Mouse (Mus musculus) liver, adult 2 months (tissue): ENCODE results near the gene Kmt5a. TPM values are rescaled to one million over a fixed set of nuclear protein-coding genes. Genes with fewer than 3 reads are reported as not detected.

ENCODE experiments used
- DNase-seq: peaks from one replicate; pipeline ENCODE4 v3.0.0-alpha.2; 2011; ENCODE audit warnings: low read depth, low spot score; ENCODE audit errors: extremely low read depth
- H3K27ac ChIP-seq: fragments of 200-500 bp; replicated peaks from 2 replicates; pipeline ENCODE4 v1.5.1; 2012; ENCODE audit warnings: low read depth, mild to moderate bottlenecking, control low read depth, inconsistent platforms, low read length; ENCODE audit not compliant: insufficient read depth
- H3K27me3 ChIP-seq: fragments of 200-500 bp; 2 replicates; pipeline ENCODE4 v1.6.1; 2012; ENCODE audit warnings: mild to moderate bottlenecking, moderate library complexity, low read length, inconsistent platforms; ENCODE audit not compliant: control insufficient read depth, insufficient read depth
- H3K36me3 ChIP-seq: fragments of 200-500 bp; 2 replicates; pipeline ENCODE4 v1.6.1; 2012; ENCODE audit warnings: low read length, inconsistent platforms; ENCODE audit not compliant: control insufficient read depth, insufficient read depth
- H3K4me1 ChIP-seq: fragments of 200-500 bp; 2 replicates; pipeline ENCODE4 v1.6.1; 2011; ENCODE audit warnings: low read length; ENCODE audit not compliant: control insufficient read depth, insufficient read depth
- H3K4me3 ChIP-seq: fragments of 200-500 bp; 2 replicates; pipeline ENCODE4 v1.5.1; 2011; ENCODE audit warnings: low read depth, mild to moderate bottlenecking, control low read depth, low read length, moderate library complexity; ENCODE audit not compliant: insufficient read depth
- H3K79me2 ChIP-seq: fragments of 200-500 bp; 2 replicates; pipeline ENCODE4 v1.6.1; 2012; ENCODE audit warnings: inconsistent platforms, mild to moderate bottlenecking, low read length, moderate library complexity; ENCODE audit not compliant: control insufficient read depth, insufficient read depth
- H3K9ac ChIP-seq: fragments of 200-500 bp; 2 replicates; pipeline ENCODE4 v1.6.1; 2012; ENCODE audit warnings: low read depth, mild to moderate bottlenecking, control low read depth, inconsistent platforms, low read length
- CTCF ChIP-seq: fragments of 200-500 bp; IDR thresholded peaks from 2 replicates; pipeline ENCODE4 v1.5.1; 2011; ENCODE audit warnings: low read depth, low read length, control low read depth
- POLR2A ChIP-seq: fragments of 200-500 bp; IDR thresholded peaks from 2 replicates; pipeline ENCODE4 v1.6.1; 2011; ENCODE audit warnings: low read length, control low read depth; ENCODE audit not compliant: insufficient read depth; ENCODE audit errors: extremely low read depth
- WGBS: fragments of 180-500 bp; shearing (Covaris S2); methylation state at CpG from one replicate; pipeline ENCODE4 v1.1.7; 2018; 5-methylcytosine and 5-hydroxymethylcytosine counted together
- polyA plus RNA-seq: library from polyadenylated mRNA; depleted of rRNA; stranded (reverse); fragments of >200 nt; gene quantifications from 2 replicates; pipeline ENCODE4 v1.2.3, GENCODE M21; 2012
- total RNA-seq: library from RNA; depleted of rRNA; stranded (reverse); fragments of >200 nt; gene quantifications from 2 replicates; pipeline ENCODE4 v1.2.3, GENCODE M21; 2014

The Kmt5a gene
- total and polyA plus RNA-seq, 2 experiments: 9.6 to 14.7 TPM

GRCm38 (mm10) chr5:124450051-124450450 lies 10.3 kb downstream of the Kmt5a start:
- Histone ChIP-seq H3K79me2 (no peaks in the 10 kb centered on the region), H3K4me3 (no peak overlapping the region), H3K27ac (0 out of 2 replicates have a peak overlapping the region, but pooled peaks have one; percentile 17), H3K36me3 (peaks cover 11% of the 10 kb centered on the region), H3K9ac (no peak overlapping the region), H3K4me1 (peaks cover 22% of the 10 kb centered on the region; the same call in 1 of the 2 replicates), H3K27me3 (no peaks in the 10 kb centered on the region)
- TF ChIP-seq CTCF: no peak
- TF ChIP-seq POLR2A: no peak
- peak; percentile 51 for DNase-seq
- 33% methylated on average over 7 of the region's 7 CpGs for WGBS

GRCm38 (mm10) chr5:124450641-124451340 lies 11.1 kb downstream of the Kmt5a start:
- Histone ChIP-seq H3K9ac (no peak overlapping the region), H3K36me3 (peaks cover 11% of the 10 kb centered on the region), H3K4me3 (no peak overlapping the region), H3K27ac (no peak overlapping the region), H3K79me2 (no peaks in the 10 kb centered on the region), H3K27me3 (no peaks in the 10 kb centered on the region), H3K4me1 (peaks cover 22% of the 10 kb centered on the region; the same call in 1 of the 2 replicates)
- WGBS: 61% methylated on average over 16 of the region's 16 CpGs
- TF ChIP-seq CTCF: no peak
- TF ChIP-seq POLR2A: no peak
- DNase-seq: no peak

GRCm38 (mm10) chr5:124452494-124453228 lies 12.9 kb downstream of the Kmt5a start:
- WGBS: 89% methylated on average over 15 of the region's 15 CpGs
- no peaks in the 10 kb centered on the region for H3K27me3 ChIP-seq
- H3K79me2 ChIP-seq: no peaks in the 10 kb centered on the region
- H3K4me3 ChIP-seq: no peak overlapping the region
- H3K36me3 ChIP-seq: peaks cover 24% of the 10 kb centered on the region
- TF ChIP-seq CTCF (no peak), POLR2A (no peak)
- no peak for DNase-seq
- H3K4me1 ChIP-seq: peaks cover 20% of the 10 kb centered on the region; the same call in 1 of the 2 replicates
- no peak overlapping the region for H3K9ac ChIP-seq
- no peak overlapping the region for H3K27ac ChIP-seq

GRCm38 (mm10) chr5:124453339-124454081 lies 13.8 kb downstream of the Kmt5a start:
- H3K4me3 ChIP-seq: no peak overlapping the region
- 83% methylated on average over 13 of the region's 13 CpGs for WGBS
- H3K27ac ChIP-seq: no peak overlapping the region
- DNase-seq: no peak
- no peak for TF ChIP-seq CTCF
- no peak for TF ChIP-seq POLR2A
- no peaks in the 10 kb centered on the region for H3K27me3 ChIP-seq
- H3K4me1 ChIP-seq: peaks cover 17% of the 10 kb centered on the region; the same call in 1 of the 2 replicates
- H3K79me2 ChIP-seq: no peaks in the 10 kb centered on the region
- peaks cover 27% of the 10 kb centered on the region for H3K36me3 ChIP-seq
- no peak overlapping the region for H3K9ac ChIP-seq

- Histone ChIP-seq H3K9ac (no peak overlapping the region), H3K4me3 (no peak overlapping the region), H3K27me3 (no peaks in the 10 kb centered on the region), H3K27ac (no peak overlapping the region), H3K4me1 (peaks cover 12% of the 10 kb centered on the region; the same call in 1 of the 2 replicates), H3K36me3 (peaks cover 27% of the 10 kb centered on the region), H3K79me2 (no peaks in the 10 kb centered on the region)
- TF ChIP-seq CTCF: no peak
- TF ChIP-seq POLR2A: no peak
- DNase-seq: no peak
- 83% methylated on average over 1 of the region's 1 CpGs for WGBS
These were observed 14.3 kb downstream of the Kmt5a start for GRCm38 (mm10) chr5:124454082-124454419.
